Mouse (Mus musculus): ENCODE results near the gene Zfp790.
A peak's percentile ranks its signal among the peaks of the same experiment; 100 is the strongest.

The Zfp790 gene

GRCm38 (mm10) chr7:29815910-29816429 lies at the start of gene Zfp790:
Gene Zfp790, plus strand, starts transcription at chr7:29816114.
- DNase-seq (ENCODE audit: extremely low read depth, low read depth, low spot score), result peak; percentile 64

GRCm38 (mm10) chr7:29767058-29767686 lies 48.7 kb upstream of the Zfp790 start:
- peak; percentile 45 for DNase-seq (ENCODE audit: extremely low read depth, low read depth, low spot score)

DNA sequence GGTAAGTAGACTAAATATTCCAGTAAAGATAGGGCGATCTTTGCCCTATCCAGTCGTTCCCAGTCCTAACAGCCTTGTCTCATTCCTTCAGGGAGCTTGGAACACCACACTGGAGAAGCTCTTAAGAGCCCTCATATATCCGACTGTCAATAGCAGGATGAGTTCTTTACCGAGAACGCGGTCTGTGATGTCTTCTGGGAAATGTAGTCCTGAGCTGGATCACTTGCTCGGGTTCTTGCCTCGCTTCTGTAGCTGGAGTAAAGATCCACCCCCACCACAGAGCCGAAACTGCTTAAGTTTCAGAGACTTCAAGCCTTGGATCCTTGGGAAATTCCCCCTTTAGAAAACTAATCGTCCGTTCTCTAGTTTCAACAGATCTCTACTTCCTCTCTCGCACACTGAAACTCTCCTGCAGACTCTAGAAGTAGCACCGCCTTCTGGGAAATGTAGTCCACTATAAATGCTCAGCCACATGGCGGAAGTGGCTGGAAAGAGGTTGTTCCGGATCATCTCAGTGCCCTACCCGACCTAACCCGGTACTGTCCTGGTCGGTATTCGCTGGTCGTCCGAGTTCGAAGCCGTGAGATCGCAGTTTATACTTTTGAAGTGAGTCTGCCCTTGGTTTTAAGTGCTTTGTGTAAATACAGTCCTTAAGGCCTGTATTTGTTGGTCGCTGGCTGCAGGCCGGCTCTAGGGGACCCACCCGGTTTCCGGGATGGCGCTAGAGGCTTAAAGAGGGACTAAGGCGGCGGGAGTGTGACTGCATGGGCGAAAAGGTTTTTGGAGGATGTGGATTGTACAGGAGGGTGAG lies 47.6 kb upstream of the Zfp790 start, which contains the start of gene Zfp84:
Gene Zfp84 (plus strand): TSS at position 463 of the 811 bp plus-strand sequence.
- peak; percentile 72 for DNase-seq (ENCODE audit: extremely low read depth, low read depth, low spot score)

DNA sequence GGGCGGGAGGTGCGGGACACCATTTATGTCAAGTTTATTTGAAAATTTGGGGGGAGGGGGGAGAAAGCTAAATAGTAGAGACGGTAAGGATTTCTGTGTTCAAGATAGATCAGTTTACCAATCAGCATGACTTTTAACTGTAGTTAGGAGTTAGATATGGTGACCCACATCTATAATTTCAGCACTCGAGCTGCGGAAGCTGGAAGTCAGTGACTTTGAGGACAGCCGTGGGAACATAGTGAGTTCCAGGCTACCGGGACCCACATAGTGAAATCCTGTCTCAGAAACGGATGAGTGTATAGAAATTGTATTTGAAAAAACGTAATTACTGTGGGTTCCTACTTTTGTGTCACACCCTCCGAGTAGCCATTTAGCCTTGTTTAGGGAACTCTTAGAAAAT lies 46.9 kb upstream of the Zfp790 start:
- DNase-seq (ENCODE audit: extremely low read depth, low read depth, low spot score), result no peak

DNA sequence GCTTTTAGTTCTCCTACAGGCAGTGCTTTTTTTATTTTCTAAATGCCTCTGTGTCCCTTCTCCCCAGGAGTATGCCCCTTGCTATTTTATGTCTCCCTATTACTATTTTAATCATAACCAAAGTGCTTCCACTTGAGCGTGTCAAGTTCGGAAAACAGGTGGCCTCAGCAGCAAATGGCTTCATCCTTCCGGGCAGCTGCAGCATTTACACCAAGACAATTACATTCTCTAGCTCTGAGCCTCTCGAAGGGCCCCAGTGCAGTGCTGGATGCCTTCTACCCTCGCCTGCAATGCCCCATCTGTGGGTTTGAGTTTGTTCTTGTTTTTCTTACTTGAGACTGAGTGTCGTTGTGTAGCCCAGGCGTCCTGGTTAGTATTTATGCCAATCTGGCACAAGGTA lies 42.4 kb upstream of the Zfp790 start:
- DNase-seq (ENCODE audit: extremely low read depth, low read depth, low spot score), result no peak

DNA sequence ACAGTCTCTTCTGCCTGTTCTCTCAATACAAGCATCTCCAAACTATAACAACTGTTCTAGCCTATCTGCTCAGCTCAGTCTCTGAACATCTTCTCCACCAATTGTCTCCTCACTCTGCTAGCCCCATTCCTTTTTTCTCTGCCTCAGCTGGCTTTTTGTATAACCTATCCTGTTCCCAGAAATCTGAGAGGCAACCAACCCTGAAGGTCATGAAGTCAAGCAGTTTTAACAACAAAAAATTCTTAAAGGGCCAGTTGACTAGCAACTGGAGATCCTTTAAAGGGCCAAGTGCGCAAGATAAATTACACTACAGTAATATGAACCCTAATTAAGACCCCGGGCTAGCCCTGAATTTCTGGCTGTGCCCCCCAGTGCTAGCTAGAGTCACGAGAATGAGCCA lies 41.5 kb upstream of the Zfp790 start:
- no peak for DNase-seq (ENCODE audit: extremely low read depth, low read depth, low spot score)

DNA sequence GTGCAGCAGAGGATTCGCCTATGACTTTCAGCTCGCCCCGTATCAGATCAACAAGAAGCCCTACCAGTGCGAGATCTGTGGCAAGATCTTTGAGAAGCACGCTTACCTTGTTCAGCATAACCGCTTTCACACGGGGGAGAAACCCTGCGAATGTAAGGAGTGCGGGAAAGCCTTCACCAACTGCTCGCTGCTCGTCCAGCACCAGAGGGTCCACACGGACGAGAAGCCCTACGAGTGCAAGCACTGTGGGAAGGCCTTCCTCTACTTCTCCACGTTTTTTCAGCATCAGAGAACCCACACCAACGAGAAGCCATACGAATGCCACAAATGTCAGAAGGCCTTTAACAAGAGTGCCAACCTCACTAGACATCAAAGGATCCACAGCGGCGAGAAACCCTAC lies 39.3 kb upstream of the Zfp790 start:
- no peak for DNase-seq (ENCODE audit: extremely low read depth, low read depth, low spot score)

- no peak for DNase-seq (ENCODE audit: extremely low read depth, low read depth, low spot score)
Observed at GRCm38 (mm10) chr7:29777372-29777771, 38.5 kb upstream of the Zfp790 start.

DNA sequence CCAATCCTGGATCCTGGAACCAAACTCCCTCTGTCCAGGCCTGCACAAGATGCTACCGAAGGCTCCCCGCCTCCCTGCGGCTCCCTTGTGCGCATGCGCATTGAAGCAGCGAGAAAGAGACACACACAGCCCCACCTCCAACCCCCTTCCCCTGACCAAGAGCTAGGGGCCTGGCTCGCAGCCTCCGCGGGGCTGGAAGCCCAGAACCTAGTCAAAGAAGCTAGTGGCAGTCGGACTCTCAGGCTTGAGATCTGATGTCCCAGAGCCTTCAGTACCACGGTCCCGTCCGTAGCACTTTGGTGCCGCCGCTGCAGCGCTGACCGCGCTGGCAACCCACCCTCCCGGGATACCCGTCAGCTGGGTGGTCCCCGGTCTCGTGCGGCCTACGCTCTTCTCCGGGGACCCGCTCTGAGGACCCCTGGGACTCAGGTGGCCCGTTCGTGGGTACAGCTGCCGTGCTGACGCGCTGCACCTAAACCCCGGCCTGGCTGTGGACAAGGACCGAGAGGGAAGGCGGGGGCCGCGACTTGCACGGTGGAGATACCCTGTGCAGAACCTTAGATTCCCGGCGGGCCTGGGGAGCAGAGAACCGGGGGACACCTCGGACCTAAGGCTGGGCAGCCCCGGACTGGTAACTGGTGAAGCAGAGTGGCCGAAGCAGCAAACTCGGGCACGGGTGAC lies 31.9 kb upstream of the Zfp790 start, which contains the start of gene Zfp30:
Gene Zfp30 (plus strand): TSS at position 128 of the 681 bp plus-strand sequence.
- DNase-seq (ENCODE audit: extremely low read depth, low read depth, low spot score), result no peak

DNA sequence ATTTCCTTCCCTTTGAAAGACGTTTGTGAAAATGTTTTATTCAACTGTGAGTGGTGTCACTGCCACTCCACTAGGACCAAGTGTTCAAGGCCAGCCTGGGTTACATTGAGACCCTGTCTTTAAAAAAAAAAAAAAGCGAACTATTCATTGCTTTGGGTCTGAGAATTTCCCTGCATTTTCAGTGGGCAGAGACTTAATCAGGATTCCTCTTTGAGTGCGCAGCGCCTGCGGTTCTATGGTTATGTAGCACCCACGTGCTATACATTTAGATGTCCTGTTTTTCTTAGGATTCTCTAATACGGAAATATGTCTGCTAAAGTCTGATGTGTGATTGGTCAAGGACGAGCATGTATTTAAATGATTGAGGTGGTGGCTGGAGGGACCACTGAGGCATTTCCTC lies 30.9 kb upstream of the Zfp790 start:
- no peak for DNase-seq (ENCODE audit: extremely low read depth, low read depth, low spot score)

DNA sequence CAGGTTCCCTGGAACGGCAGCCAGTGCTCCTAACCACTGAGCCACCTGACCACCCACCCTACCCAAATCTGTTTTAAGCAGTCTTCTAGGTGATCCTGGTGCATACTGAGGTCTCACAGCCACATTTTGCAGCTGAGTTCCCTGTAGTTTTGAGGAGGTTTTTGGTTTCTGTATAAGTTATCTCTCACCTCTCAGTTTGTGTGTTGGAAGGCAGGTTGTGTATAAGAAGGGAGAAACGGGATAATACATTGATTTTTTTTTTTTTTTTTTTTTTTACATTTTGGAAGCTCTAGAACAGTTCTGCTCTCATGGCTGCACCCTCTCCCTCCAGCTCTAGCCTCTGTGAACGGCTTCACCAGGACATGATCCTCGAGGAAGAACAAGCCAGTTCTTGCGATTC lies 30.0 kb upstream of the Zfp790 start:
- DNase-seq (ENCODE audit: extremely low read depth, low read depth, low spot score), result no peak

GRCm38 (mm10) chr7:29792906-29793305 lies 23.0 kb upstream of the Zfp790 start:
- DNase-seq (ENCODE audit: extremely low read depth, low read depth, low spot score), result no peak

DNA sequence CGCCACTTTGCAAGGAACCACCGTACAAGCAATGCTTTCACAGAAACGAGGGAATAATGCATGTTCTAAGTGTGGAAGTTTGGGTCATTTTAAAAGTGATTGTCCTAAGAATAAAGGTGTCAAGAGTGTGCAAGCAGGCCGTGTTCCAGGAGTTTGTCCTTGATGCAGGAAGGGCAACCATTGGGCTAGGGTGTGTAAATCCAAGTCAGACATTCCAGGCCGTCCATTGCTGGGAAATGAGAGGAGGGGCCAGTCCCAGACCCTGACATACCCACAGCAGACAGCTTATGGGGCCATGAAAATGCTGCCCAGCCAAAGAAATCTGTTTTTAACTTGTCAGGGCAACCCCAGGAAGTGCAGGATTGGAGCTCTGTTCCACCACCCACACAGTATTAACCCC lies 8.9 kb upstream of the Zfp790 start:
- no peak for DNase-seq (ENCODE audit: extremely low read depth, low read depth, low spot score)

DNA sequence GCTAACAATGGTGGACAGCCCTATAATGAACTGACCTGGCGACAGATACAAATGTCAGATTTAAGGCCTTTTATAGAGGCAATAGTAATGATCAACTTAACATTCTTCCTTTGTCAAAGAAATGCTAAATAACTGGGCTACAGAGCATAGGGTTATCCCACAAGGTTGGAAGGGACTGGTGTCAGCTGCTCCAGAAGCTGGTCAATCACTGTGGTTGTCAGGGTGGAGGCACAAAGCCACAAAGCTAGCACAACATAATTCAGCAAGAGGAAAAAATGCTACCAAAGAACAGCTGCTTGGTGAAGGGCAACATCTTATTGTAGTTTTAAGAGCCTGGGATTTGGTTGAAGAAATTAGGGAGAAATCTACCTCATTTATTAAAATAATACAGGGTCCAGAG lies 3.7 kb upstream of the Zfp790 start:
- no peak for DNase-seq (ENCODE audit: extremely low read depth, low read depth, low spot score)

GRCm38 (mm10) chr7:29814381-29814780 lies 1.5 kb upstream of the Zfp790 start:
- no peak for DNase-seq (ENCODE audit: extremely low read depth, low read depth, low spot score)

DNA sequence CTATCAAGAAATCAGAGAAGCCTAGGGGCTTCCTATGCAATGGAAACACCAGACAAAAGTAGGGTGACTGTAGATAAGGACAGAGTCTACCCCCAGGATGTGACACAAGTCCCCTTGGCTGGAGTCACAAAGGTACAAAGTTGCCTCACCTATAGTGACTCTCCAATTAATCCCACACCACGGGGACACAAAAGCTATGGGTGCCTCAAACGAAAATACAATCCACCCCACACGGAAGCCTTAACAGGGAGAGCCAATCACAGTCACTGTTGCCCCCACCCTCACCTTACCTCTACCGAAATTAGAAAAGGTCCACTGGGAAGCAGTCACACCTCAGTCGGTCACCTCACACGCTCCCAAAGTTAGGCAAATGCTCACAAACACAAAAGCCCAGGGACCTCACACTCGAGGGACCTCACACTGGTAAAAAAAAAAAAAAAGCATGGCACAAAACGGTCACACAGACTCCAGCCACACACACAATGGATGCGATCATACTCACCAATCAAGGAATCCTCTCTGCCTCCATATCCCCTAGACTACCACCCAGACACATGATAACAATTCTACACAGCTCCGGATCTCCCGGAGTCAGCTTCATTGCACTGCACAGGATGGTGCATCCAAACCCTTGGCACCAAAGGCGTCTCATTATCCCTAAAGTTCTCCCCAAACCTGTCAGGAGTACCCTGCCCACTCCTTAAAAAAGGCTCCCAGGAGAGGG lies 691 bp upstream of the Zfp790 start:
- DNase-seq (ENCODE audit: extremely low read depth, low read depth, low spot score), result no peak

GRCm38 (mm10) chr7:29818619-29819254 lies 2.8 kb downstream of the Zfp790 start:
- DNase-seq (ENCODE audit: extremely low read depth, low read depth, low spot score), result no peak

- DNase-seq (ENCODE audit: extremely low read depth, low read depth, low spot score), result no peak
Observed at GRCm38 (mm10) chr7:29828001-29828400, 12.1 kb downstream of the Zfp790 start.

GRCm38 (mm10) chr7:29829804-29830203 lies 13.9 kb downstream of the Zfp790 start:
- DNase-seq (ENCODE audit: extremely low read depth, low read depth, low spot score), result no peak

GRCm38 (mm10) chr7:29836816-29837215 lies 20.9 kb downstream of the Zfp790 start:
- no peak for DNase-seq (ENCODE audit: extremely low read depth, low read depth, low spot score)

Data from fat pad, adult 2 months (tissue).